Mouse (Mus musculus): ENCODE data around the gene Gm42417. TPM values are rescaled to one million over a fixed set of nuclear protein-coding genes. Genes with fewer than 3 reads are reported as not detected.
A peak's percentile ranks its signal among the peaks of the same experiment; 100 is the strongest.

Gene Gm42417
- polyA plus RNA-seq, 1 experiment from 2014 or later = not detected

DNA sequence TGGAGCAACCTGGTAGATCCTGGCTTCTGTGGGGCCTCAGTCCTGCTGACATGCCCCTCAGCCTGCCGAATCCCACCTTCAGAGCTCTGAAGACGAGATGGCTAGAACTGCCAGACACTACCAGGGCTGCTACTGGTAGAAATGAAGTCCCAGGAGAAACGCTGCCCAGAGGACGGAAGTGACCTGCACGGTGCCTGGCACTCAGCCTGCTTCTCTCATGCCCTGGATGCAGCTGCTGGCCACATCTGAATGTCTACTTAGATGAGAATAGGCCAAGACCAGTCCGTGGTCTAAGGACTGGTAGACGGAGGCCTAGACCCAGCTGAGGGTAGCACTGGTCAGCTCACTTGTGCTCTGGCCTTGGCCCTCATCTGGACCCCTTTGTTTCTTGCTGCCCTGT is 8.3 kb downstream of the Gm42417 start:
- no peak overlapping the region for H3K4me3 ChIP-seq
- no peak overlapping the region for H3K9ac ChIP-seq
- H3K9me3 ChIP-seq = no peaks in the 10 kb centered on the region
- 83% methylated on average over 7 of the region's 7 CpGs for WGBS
- H3K27me3 ChIP-seq (replicated peaks) = no peaks in the 10 kb centered on the region
- H3K27ac ChIP-seq (replicated peaks) = peak overlapping the region; percentile 51; the same call in 1 of the 2 replicates
- peaks cover 27% of the 10 kb centered on the region for H3K36me3 ChIP-seq
- no peak overlapping the region for H3K4me2 ChIP-seq
- H3K4me1 ChIP-seq = peaks cover 70% of the 10 kb centered on the region
- no peak for ATAC-seq (ENCODE audit: extremely low read depth, insufficient number of reproducible peaks, low FRiP score, low TSS enrichment)

DNA sequence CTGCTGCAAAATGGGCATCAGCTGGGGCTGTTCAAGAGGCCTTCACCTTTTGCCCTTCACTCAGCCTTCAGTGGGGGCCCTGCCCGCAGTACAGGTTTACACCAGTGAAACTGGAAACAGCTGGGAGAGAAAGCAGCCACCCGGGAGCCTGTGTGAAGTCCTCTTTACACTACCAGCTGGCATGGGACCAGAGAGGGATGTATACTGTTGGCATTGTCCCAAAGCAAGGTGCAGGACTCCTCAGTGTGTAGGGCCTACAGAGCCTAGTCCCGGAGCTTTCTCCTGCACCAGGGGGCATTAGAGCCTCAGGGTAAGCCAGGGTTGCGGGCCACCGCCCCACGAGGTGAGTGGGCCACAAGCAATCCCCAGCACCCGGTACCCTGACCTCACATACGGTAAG is 8.7 kb downstream of the Gm42417 start:
- Histone ChIP-seq H3K4me3 (no peak overlapping the region), H3K27ac (replicated peaks) (peak overlapping the region; percentile 51), H3K4me2 (no peak overlapping the region), H3K9ac (no peak overlapping the region), H3K4me1 (peaks cover 66% of the 10 kb centered on the region), H3K27me3 (replicated peaks) (no peaks in the 10 kb centered on the region), H3K9me3 (no peaks in the 10 kb centered on the region), H3K36me3 (peaks cover 32% of the 10 kb centered on the region)
- no peak for ATAC-seq (ENCODE audit: extremely low read depth, insufficient number of reproducible peaks, low FRiP score, low TSS enrichment)
- WGBS = 70% methylated on average over 8 of the region's 8 CpGs

- Histone ChIP-seq H3K4me2 (no peak overlapping the region), H3K4me1 (peaks cover 59% of the 10 kb centered on the region), H3K36me3 (peaks cover 38% of the 10 kb centered on the region), H3K4me3 (no peak overlapping the region), H3K9me3 (no peaks in the 10 kb centered on the region), H3K27ac (replicated peaks) (peak overlapping the region; percentile 51), H3K27me3 (replicated peaks) (no peaks in the 10 kb centered on the region), H3K9ac (no peak overlapping the region)
- no peak for ATAC-seq (ENCODE audit: extremely low read depth, insufficient number of reproducible peaks, low FRiP score, low TSS enrichment)
- WGBS = 92% methylated on average over 4 of the region's 4 CpGs
These were observed 9.4 kb downstream of the Gm42417 start for GRCm38 (mm10) chr1:36529875-36530274.

DNA sequence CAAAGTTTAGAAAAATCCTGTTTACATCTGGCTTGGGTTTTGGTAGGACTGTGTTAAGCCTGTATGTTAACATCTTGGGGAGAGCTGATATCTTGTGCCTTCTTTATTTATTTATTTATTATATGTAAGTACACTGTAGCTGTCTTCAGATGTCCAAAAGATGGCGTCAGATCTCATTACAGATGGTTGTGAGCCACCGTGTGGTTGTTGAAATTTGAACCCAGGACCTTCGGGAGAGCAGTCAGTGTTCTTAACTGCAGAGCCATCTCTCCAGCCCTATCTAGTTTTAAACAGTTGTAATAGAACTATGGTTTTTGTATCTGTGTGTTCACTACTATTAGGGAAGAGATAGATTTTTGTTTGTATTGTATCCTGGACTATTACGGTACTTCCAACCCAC is 10.0 kb downstream of the Gm42417 start:
- no peak overlapping the region for H3K27ac ChIP-seq (replicated peaks)
- H3K9me3 ChIP-seq = no peaks in the 10 kb centered on the region
- peaks cover 44% of the 10 kb centered on the region for H3K36me3 ChIP-seq
- no peaks in the 10 kb centered on the region for H3K27me3 ChIP-seq (replicated peaks)
- H3K9ac ChIP-seq = no peak overlapping the region
- peaks cover 57% of the 10 kb centered on the region for H3K4me1 ChIP-seq
- ATAC-seq (ENCODE audit: extremely low read depth, insufficient number of reproducible peaks, low FRiP score, low TSS enrichment) = no peak
- WGBS = 83% methylated on average over 4 of the region's 4 CpGs
- H3K4me3 ChIP-seq = no peak overlapping the region
- no peak overlapping the region for H3K4me2 ChIP-seq

GRCm38 (mm10) chr1:36528351-36528750 is 10.9 kb downstream of the Gm42417 start:
- Histone ChIP-seq H3K4me2 (no peak overlapping the region), H3K27me3 (replicated peaks) (no peaks in the 10 kb centered on the region), H3K4me3 (no peak overlapping the region), H3K4me1 (peaks cover 57% of the 10 kb centered on the region), H3K9ac (no peak overlapping the region), H3K9me3 (no peaks in the 10 kb centered on the region), H3K27ac (replicated peaks) (peak overlapping the region; percentile 16; the same call in 1 of the 2 replicates), H3K36me3 (peaks cover 51% of the 10 kb centered on the region)
- ATAC-seq (ENCODE audit: extremely low read depth, insufficient number of reproducible peaks, low FRiP score, low TSS enrichment) = no peak
- WGBS = 19% methylated on average over 1 of the region's 1 CpGs

GRCm38 (mm10) chr1:36526903-36527302 is 12.3 kb downstream of the Gm42417 start:
- peaks cover 62% of the 10 kb centered on the region for H3K4me1 ChIP-seq
- H3K36me3 ChIP-seq = peaks cover 56% of the 10 kb centered on the region
- 86% methylated on average over 10 of the region's 10 CpGs for WGBS
- no peak overlapping the region for H3K9ac ChIP-seq
- no peak overlapping the region for H3K4me2 ChIP-seq
- no peak overlapping the region for H3K4me3 ChIP-seq
- H3K9me3 ChIP-seq = no peaks in the 10 kb centered on the region
- no peak for ATAC-seq (ENCODE audit: extremely low read depth, insufficient number of reproducible peaks, low FRiP score, low TSS enrichment)
- H3K27me3 ChIP-seq (replicated peaks) = no peaks in the 10 kb centered on the region
- H3K27ac ChIP-seq (replicated peaks) = no peak overlapping the region

DNA sequence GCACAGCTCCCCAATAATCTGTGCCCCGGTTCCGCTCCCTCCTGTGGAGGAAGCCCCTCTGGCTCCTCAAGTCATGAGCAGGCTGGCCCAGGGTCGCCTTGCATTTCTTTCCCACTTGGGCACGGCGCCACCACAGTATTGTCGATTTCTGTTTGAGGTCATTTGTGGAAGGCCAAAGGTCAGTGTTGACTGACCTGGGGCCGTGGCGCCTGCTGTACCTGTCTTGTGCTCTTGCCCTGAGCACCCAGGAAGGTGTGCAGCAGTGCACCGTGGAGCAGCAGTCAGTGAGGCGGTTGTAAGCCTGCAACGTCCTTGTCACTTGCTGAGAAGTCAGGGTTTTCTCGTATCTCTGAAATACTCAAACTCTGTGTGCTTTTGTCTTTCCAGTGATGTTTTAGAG is 13.5 kb downstream of the Gm42417 start:
- H3K36me3 ChIP-seq = peaks cover 63% of the 10 kb centered on the region
- H3K4me1 ChIP-seq = peaks cover 51% of the 10 kb centered on the region
- no peaks in the 10 kb centered on the region for H3K9me3 ChIP-seq
- H3K4me3 ChIP-seq = no peak overlapping the region
- no peaks in the 10 kb centered on the region for H3K27me3 ChIP-seq (replicated peaks)
- H3K9ac ChIP-seq = no peak overlapping the region
- ATAC-seq (ENCODE audit: extremely low read depth, insufficient number of reproducible peaks, low FRiP score, low TSS enrichment) = no peak
- no peak overlapping the region for H3K4me2 ChIP-seq
- no peak overlapping the region for H3K27ac ChIP-seq (replicated peaks)
- 90% methylated on average over 12 of the region's 12 CpGs for whole genome bisulfite sequencing

DNA sequence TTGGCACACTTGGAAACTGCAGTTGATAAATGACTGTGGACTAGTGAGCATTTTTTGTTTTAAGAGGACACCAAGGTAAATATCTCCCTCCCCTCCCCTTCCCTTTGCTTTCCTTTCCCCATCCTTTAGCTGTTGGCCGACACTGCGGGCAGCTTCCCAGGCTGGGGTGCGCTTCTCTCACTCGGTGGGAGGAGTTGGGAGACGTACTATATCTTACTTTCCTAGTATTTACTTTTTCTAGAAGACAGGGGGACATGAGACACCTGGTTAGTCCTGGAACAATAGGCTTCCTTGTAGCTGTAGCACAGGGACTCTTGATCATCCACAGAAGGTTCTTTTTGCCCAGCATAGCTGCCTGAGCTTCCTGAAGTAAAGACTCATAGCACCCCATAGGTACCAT is 15.2 kb downstream of the Gm42417 start:
- no peak overlapping the region for H3K9ac ChIP-seq
- H3K9me3 ChIP-seq = no peaks in the 10 kb centered on the region
- H3K27me3 ChIP-seq (replicated peaks) = no peaks in the 10 kb centered on the region
- H3K4me1 ChIP-seq = peaks cover 40% of the 10 kb centered on the region
- no peak overlapping the region for H3K4me3 ChIP-seq
- H3K4me2 ChIP-seq = no peak overlapping the region
- H3K36me3 ChIP-seq = peaks cover 77% of the 10 kb centered on the region
- no peak for ATAC-seq (ENCODE audit: extremely low read depth, insufficient number of reproducible peaks, low FRiP score, low TSS enrichment)
- 60% methylated on average over 5 of the region's 5 CpGs for WGBS
- peak overlapping the region; percentile 91 for H3K27ac ChIP-seq (replicated peaks)

DNA sequence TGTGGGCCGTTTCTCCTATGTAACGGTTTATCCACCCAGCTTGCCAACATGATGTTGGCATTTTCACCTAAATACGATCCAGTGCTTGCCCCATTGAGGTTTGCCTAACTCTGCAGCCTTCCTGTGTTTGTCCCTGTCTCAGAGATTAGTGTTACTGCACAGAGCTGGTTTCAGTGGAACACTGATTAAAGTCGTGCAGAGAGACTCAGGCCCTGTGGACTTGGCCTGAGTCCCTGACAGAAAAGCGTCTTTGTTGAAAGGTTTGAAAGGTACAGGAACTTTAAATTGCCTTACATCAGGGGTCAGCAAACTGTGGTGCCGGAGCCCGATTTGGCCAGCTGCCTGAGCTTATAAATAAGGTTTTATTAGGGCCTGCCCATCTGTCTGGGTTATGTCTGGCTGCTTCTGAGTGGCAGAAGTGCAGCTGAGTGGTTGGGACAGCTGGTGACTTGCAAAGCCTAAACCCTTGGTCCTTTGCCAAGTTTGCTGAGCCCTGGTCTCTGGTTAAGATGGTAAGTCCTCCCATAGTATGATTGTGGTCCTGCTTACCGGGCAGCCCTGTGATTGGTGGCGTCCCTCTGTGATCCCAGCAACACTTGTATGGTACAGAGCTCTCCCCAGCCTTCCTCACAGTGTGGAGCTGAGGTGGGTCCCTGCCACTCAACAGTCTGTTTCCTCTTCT is 15.8 kb downstream of the Gm42417 start:
- Histone ChIP-seq H3K36me3 (peaks cover 83% of the 10 kb centered on the region), H3K9ac (peak overlapping the region; percentile 41; the same call in 1 of the 2 replicates), H3K4me2 (0 out of 2 replicates have a peak overlapping the region, but pooled peaks have one; percentile 4), H3K27ac (replicated peaks) (peak overlapping the region; percentile 91), H3K9me3 (no peaks in the 10 kb centered on the region), H3K4me1 (peaks cover 43% of the 10 kb centered on the region), H3K27me3 (replicated peaks) (no peaks in the 10 kb centered on the region), H3K4me3 (no peak overlapping the region)
- peak; percentile 58; the same call in 1 of the 2 replicates for ATAC-seq (ENCODE audit: extremely low read depth, insufficient number of reproducible peaks, low FRiP score, low TSS enrichment)
- WGBS = 44% methylated on average over 9 of the region's 9 CpGs

DNA sequence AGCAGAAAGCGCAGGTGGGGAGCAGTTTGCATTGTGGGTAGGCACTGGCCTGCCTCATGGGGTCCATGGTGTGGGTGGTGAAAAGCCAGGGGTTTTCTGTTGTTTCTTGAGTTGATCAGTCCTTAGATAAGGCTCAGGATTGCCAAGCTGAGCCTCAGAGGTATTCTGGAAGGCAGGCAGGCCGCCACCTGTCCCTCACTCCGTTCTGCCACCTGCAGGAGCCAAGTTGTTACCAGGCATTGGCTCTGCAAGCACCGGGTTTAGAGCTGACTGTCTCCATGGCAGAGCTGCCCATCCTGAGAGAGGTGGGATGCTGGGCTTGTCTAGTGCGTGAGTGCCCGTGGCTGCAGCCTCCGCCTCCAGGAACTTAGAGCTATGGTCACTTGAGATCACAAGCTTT is 17.0 kb downstream of the Gm42417 start:
- Histone ChIP-seq H3K4me2 (no peak overlapping the region), H3K4me3 (no peak overlapping the region), H3K4me1 (peaks cover 44% of the 10 kb centered on the region), H3K36me3 (peaks cover 88% of the 10 kb centered on the region), H3K27me3 (replicated peaks) (no peaks in the 10 kb centered on the region), H3K9ac (0 out of 2 replicates have a peak overlapping the region, but pooled peaks have one; percentile 1), H3K9me3 (no peaks in the 10 kb centered on the region), H3K27ac (replicated peaks) (peak overlapping the region; percentile 91)
- no peak for ATAC-seq (ENCODE audit: extremely low read depth, insufficient number of reproducible peaks, low FRiP score, low TSS enrichment)
- WGBS = 88% methylated on average over 7 of the region's 7 CpGs

DNA sequence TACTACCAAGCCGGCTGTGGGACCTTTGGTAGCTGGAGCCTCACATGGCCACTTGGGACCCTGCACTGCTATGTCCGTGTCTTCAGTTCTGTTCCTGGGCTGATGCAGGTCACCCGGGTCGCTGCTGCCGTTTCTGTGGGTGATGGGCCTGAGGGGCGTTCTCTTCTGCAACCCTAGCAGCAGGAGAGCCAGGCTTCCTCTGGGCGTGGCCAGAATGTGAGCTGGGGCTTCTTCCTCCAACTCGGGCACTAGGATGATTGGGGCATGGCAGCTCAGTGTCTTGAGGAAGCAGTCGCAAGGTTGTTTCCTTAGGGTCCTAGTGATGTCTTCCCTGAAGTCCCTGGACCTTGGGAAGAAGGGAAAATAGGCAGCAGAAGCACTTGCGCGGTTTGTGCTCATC is 19.6 kb downstream of the Gm42417 start:
- H3K9ac ChIP-seq = no peak overlapping the region
- no peaks in the 10 kb centered on the region for H3K27me3 ChIP-seq (replicated peaks)
- ATAC-seq (ENCODE audit: extremely low read depth, insufficient number of reproducible peaks, low FRiP score, low TSS enrichment) = no peak
- H3K27ac ChIP-seq (replicated peaks) = no peak overlapping the region
- WGBS = 81% methylated on average over 11 of the region's 11 CpGs
- H3K4me1 ChIP-seq = peaks cover 62% of the 10 kb centered on the region
- no peaks in the 10 kb centered on the region for H3K9me3 ChIP-seq
- H3K4me3 ChIP-seq = no peak overlapping the region
- H3K36me3 ChIP-seq = peaks cover 78% of the 10 kb centered on the region
- H3K4me2 ChIP-seq = no peak overlapping the region

GRCm38 (mm10) chr1:36518259-36518658 is 21.0 kb downstream of the Gm42417 start:
- no peak overlapping the region for H3K4me2 ChIP-seq
- H3K27me3 ChIP-seq (replicated peaks) = no peaks in the 10 kb centered on the region
- 0 out of 2 replicates have a peak overlapping the region, but pooled peaks have one; percentile 61 for H3K9ac ChIP-seq
- H3K27ac ChIP-seq (replicated peaks) = no peak overlapping the region
- no peak overlapping the region for H3K4me3 ChIP-seq
- no peak for ATAC-seq (ENCODE audit: extremely low read depth, insufficient number of reproducible peaks, low FRiP score, low TSS enrichment)
- 80% methylated on average over 3 of the region's 3 CpGs for WGBS
- no peaks in the 10 kb centered on the region for H3K9me3 ChIP-seq
- H3K4me1 ChIP-seq = peaks cover 62% of the 10 kb centered on the region
- H3K36me3 ChIP-seq = peaks cover 76% of the 10 kb centered on the region

All from heart, embryonic 13.5 days (tissue).